Mouse (Mus musculus): Measurements from ENCODE around the gene Tlcd1. TPM values are rescaled to one million over a fixed set of nuclear protein-coding genes. Genes with fewer than 3 reads are reported as not detected.

The Tlcd1 gene
- polyA plus RNA-seq, 1 experiment, result 12.2 TPM

- Histone ChIP-seq H3K27ac (ENCODE audit: insufficient read depth, low read length) (no peak overlapping the region), H3K27me3 (ENCODE audit: control insufficient read depth, insufficient read depth, low read length, poor library complexity, severe bottlenecking) (no peaks in the 10 kb centered on the region), H3K4me1 (ENCODE audit: control insufficient read depth, insufficient read depth, low read length) (no peaks in the 10 kb centered on the region), H3K4me3 (ENCODE audit: low read depth, low read length) (no peak overlapping the region), H3K9me3 (replicated peaks; ENCODE audit: control insufficient read depth, insufficient read depth, low read length, poor library complexity, severe bottlenecking) (no peaks in the 10 kb centered on the region), H3K9ac (ENCODE audit: low read depth, poor library complexity, severe bottlenecking) (no peak overlapping the region), H3K36me3 (ENCODE audit: control insufficient read depth, insufficient read depth, low read length, poor library complexity, severe bottlenecking) (peaks cover 7% of the 10 kb centered on the region)
- TF ChIP-seq POLR2A (IDR thresholded peaks at IDR 0.05; ENCODE audit: insufficient read depth, low read length) (no peak), EP300 (IDR thresholded peaks at IDR 0.05; ENCODE audit: insufficient read depth, low read depth, low read length) (no peak), CTCF (IDR thresholded peaks at IDR 0.05; ENCODE audit: low read depth, low read length) (no peak)
Measured at GRCm38 (mm10) chr11:78146707-78147543, 29.6 kb upstream of the Tlcd1 start.

- H3K4me3 ChIP-seq (ENCODE audit: low read depth, low read length), result no peak overlapping the region
- no peak overlapping the region for H3K9ac ChIP-seq (ENCODE audit: low read depth, poor library complexity, severe bottlenecking)
- no peak for TF ChIP-seq EP300 (IDR thresholded peaks at IDR 0.05; ENCODE audit: insufficient read depth, low read depth, low read length)
- peak; percentile 70 for TF ChIP-seq CTCF (IDR thresholded peaks at IDR 0.05; ENCODE audit: low read depth, low read length)
- no peak for TF ChIP-seq POLR2A (IDR thresholded peaks at IDR 0.05; ENCODE audit: insufficient read depth, low read length)
- H3K27ac ChIP-seq (ENCODE audit: insufficient read depth, low read length), result no peak overlapping the region
- H3K4me1 ChIP-seq (ENCODE audit: control insufficient read depth, insufficient read depth, low read length), result no peaks in the 10 kb centered on the region
- H3K27me3 ChIP-seq (ENCODE audit: control insufficient read depth, insufficient read depth, low read length, poor library complexity, severe bottlenecking), result no peaks in the 10 kb centered on the region
- H3K9me3 ChIP-seq (replicated peaks; ENCODE audit: control insufficient read depth, insufficient read depth, low read length, poor library complexity, severe bottlenecking), result no peaks in the 10 kb centered on the region
- H3K36me3 ChIP-seq (ENCODE audit: control insufficient read depth, insufficient read depth, low read length, poor library complexity, severe bottlenecking), result peaks cover 9% of the 10 kb centered on the region
Measured at GRCm38 (mm10) chr11:78151161-78151560, 25.4 kb upstream of the Tlcd1 start.

- Histone ChIP-seq H3K9me3 (replicated peaks; ENCODE audit: control insufficient read depth, insufficient read depth, low read length, poor library complexity, severe bottlenecking) (no peaks in the 10 kb centered on the region), H3K36me3 (ENCODE audit: control insufficient read depth, insufficient read depth, low read length, poor library complexity, severe bottlenecking) (peaks cover 13% of the 10 kb centered on the region), H3K9ac (ENCODE audit: low read depth, poor library complexity, severe bottlenecking) (no peak overlapping the region), H3K27ac (ENCODE audit: insufficient read depth, low read length) (no peak overlapping the region), H3K4me3 (ENCODE audit: low read depth, low read length) (no peak overlapping the region), H3K4me1 (ENCODE audit: control insufficient read depth, insufficient read depth, low read length) (no peaks in the 10 kb centered on the region), H3K27me3 (ENCODE audit: control insufficient read depth, insufficient read depth, low read length, poor library complexity, severe bottlenecking) (no peaks in the 10 kb centered on the region)
- no peak for TF ChIP-seq POLR2A (IDR thresholded peaks at IDR 0.05; ENCODE audit: insufficient read depth, low read length)
- no peak for TF ChIP-seq CTCF (IDR thresholded peaks at IDR 0.05; ENCODE audit: low read depth, low read length)
- TF ChIP-seq EP300 (IDR thresholded peaks at IDR 0.05; ENCODE audit: insufficient read depth, low read depth, low read length), result no peak
Measured at GRCm38 (mm10) chr11:78152299-78153231, 23.9 kb upstream of the Tlcd1 start.

- Histone ChIP-seq H3K9me3 (replicated peaks; ENCODE audit: control insufficient read depth, insufficient read depth, low read length, poor library complexity, severe bottlenecking) (no peaks in the 10 kb centered on the region), H3K4me1 (ENCODE audit: control insufficient read depth, insufficient read depth, low read length) (no peaks in the 10 kb centered on the region), H3K27me3 (ENCODE audit: control insufficient read depth, insufficient read depth, low read length, poor library complexity, severe bottlenecking) (no peaks in the 10 kb centered on the region), H3K27ac (ENCODE audit: insufficient read depth, low read length) (no peak overlapping the region), H3K36me3 (ENCODE audit: control insufficient read depth, insufficient read depth, low read length, poor library complexity, severe bottlenecking) (peaks cover 25% of the 10 kb centered on the region), H3K9ac (ENCODE audit: low read depth, poor library complexity, severe bottlenecking) (no peak overlapping the region), H3K4me3 (ENCODE audit: low read depth, low read length) (no peak overlapping the region)
- TF ChIP-seq POLR2A (IDR thresholded peaks at IDR 0.05; ENCODE audit: insufficient read depth, low read length) (no peak), EP300 (IDR thresholded peaks at IDR 0.05; ENCODE audit: insufficient read depth, low read depth, low read length) (no peak), CTCF (IDR thresholded peaks at IDR 0.05; ENCODE audit: low read depth, low read length) (no peak)
Measured at GRCm38 (mm10) chr11:78153778-78154177, 22.7 kb upstream of the Tlcd1 start.

- Histone ChIP-seq H3K9ac (ENCODE audit: low read depth, poor library complexity, severe bottlenecking) (no peak overlapping the region), H3K36me3 (ENCODE audit: control insufficient read depth, insufficient read depth, low read length, poor library complexity, severe bottlenecking) (peaks cover 41% of the 10 kb centered on the region), H3K9me3 (replicated peaks; ENCODE audit: control insufficient read depth, insufficient read depth, low read length, poor library complexity, severe bottlenecking) (no peaks in the 10 kb centered on the region), H3K4me3 (ENCODE audit: low read depth, low read length) (no peak overlapping the region), H3K27ac (ENCODE audit: insufficient read depth, low read length) (no peak overlapping the region), H3K4me1 (ENCODE audit: control insufficient read depth, insufficient read depth, low read length) (no peaks in the 10 kb centered on the region), H3K27me3 (ENCODE audit: control insufficient read depth, insufficient read depth, low read length, poor library complexity, severe bottlenecking) (no peaks in the 10 kb centered on the region)
- TF ChIP-seq POLR2A (IDR thresholded peaks at IDR 0.05; ENCODE audit: insufficient read depth, low read length), result no peak
- no peak for TF ChIP-seq EP300 (IDR thresholded peaks at IDR 0.05; ENCODE audit: insufficient read depth, low read depth, low read length)
- TF ChIP-seq CTCF (IDR thresholded peaks at IDR 0.05; ENCODE audit: low read depth, low read length), result no peak
Measured at GRCm38 (mm10) chr11:78155674-78156073, 20.8 kb upstream of the Tlcd1 start.
